Mouse (Mus musculus) G1E-ER4 (cell line): ENCODE data around the gene Srxn1. TPM values are rescaled to one million over a fixed set of nuclear protein-coding genes. Genes with fewer than 3 reads are reported as not detected.
A peak's percentile ranks its signal among the peaks of the same experiment; 100 is the strongest.

Experiments used
- GATA1 ChIP-seq: IDR thresholded peaks from one replicate; pipeline ENCODE4 v1.8.0; 2012; ENCODE audit warnings: low read length, inconsistent platforms
- polyA plus RNA-seq: library from polyadenylated mRNA; stranded (reverse); fragments of >175 nt; gene quantifications from 2 replicates; pipeline ENCODE4 v1.2.3, GENCODE M21; 2012

The Srxn1 gene
- polyA plus RNA-seq, 1 experiment: 16.3 TPM

DNA sequence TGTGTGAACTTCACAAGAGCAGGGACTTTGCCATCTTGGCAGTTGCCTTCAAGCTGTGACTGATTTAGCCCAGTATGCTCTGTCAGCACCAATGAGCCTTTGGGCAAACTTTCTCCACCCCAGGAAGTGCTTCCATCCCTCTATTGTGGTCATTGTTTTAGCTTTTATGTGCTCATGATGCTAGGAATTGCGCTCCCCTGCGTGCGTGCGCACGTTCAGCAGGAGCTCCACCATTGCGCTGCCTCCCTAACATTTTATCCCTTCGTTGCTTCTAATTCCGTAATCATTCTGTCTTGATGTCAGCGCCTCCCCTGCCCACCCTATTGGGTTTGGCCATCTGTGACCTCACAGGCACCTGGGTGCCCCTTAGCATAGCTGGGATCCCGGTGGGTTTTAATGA is 1.3 kb downstream of the Srxn1 start:
- no peak for TF ChIP-seq GATA1

GRCm38 (mm10) chr2:152108702-152109101 is 3.4 kb downstream of the Srxn1 start:
- TF ChIP-seq GATA1: no peak

DNA sequence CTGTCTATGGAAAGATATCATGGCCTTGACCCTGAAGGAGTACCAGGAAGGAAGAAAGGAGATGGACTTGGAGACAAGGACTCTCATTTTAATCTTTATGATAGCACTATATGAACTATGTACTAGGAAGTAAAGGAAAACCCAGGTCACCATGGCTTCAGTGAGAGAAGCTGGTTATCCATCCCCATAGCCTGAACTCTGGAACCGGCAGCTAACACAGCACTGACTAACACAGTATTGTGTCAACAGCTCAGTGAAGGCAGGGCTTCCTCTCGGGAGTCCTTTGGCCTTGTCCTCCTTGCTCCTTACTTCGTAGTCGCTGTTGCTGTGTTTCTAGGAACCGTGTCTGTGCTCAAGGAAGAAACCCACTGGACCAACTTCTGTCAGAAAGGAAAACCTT is 4.1 kb downstream of the Srxn1 start:
- TF ChIP-seq GATA1: no peak

DNA sequence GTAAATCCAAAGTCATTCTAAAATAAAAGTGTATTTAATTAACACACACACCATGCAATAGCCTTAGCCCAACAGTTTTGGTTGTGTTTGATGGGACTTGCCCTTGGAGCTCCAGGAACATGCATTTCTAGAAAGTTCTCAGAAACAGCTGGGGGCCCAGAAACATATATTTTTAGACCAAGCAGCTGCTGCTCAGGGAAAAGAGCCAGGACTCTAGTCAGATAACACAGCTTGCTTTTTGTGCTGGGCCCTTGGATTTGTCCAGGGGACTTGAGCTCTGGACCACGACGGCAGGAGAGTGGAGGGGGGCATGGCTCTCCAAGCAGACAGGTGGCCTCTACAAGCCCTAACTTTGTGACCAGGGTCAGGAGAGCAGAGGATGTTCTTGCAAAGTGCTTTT is 6.0 kb downstream of the Srxn1 start:
- TF ChIP-seq GATA1: no peak

DNA sequence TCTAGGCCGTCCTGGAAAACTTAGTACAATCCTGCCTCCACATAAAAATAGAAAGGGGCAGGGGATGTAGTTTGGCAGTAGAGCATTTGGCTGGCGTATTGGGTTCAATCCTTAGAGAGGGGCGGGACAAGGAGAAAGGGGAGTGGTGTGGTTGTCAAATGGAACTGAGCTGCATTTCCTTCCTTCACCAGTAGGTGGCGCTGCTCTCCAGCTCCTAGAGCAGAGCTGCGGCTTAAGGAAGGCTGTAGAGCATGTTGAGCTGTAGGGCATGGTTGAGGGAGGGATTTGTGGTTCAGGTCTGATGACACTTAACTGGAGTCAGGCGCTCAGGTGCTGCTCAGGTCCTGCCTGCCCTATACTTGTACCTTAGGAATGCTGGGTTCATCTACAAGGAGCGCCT is 6.6 kb downstream of the Srxn1 start:
- TF ChIP-seq GATA1: no peak

- TF ChIP-seq GATA1: no peak
These were observed 7.2 kb downstream of the Srxn1 start for GRCm38 (mm10) chr2:152112490-152112889.

DNA sequence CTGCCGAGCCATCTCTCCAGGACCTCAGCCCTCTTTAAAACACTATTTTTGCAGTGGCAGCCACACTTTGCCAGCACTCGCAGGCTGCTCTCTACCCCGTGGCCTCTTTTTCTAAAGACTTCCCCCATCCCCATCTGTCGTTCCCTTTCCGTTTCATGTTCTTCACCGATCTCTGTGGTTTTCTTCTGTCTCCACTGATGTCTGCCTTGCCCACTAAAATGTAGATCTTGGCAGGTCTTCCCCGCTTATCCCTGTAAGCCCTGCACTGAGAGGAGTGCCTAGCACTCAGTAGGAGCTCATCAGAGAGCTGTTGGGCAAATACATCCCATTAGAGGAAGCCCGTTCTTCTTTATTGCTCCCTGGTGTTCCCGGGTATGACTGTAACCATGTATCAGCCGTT is 7.7 kb downstream of the Srxn1 start:
- TF ChIP-seq GATA1: no peak

DNA sequence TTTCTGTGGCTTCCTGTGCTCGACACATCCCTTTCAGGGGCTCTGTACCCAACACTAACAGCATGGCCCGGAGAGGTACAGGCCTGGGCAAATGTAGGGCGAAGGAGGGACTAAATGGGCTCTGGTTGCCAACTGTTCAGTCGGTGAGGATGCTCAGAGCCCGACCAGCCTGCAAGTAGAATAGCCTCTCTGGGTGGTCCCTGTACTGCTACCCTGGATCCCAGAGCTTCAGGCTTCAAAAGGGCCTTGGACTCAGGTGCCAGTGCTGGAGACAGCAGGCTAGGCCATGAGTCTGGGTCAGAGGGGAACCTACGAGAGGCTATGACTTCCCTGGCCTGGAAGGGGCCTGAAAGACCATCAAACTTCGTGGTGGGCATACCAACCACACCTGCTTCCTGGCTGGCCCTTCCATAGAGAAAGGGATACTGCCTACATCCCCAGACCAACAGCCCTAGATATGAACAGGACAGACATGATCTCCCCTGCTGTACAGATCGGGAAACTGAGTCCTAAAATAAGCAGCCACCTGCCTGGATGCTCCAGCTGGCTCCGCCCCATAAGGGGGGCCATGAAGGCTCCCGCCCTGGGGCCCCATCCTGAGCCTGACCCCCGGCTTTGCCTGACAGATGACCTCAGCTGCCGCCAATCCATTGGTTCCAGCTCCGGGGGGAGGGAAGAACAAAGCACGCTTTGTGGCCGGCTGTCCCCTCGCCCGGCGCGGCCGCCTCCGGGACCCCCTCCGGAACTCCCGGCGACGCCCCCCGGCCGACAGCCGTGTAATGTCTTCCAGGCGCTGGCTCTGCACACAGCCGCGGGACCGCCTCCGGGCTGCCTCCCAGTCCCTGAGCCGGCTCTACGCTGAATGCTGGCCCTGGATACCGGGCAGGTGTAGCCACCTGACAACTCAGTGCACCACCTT is 9.0 kb downstream of the Srxn1 start:
- no peak for TF ChIP-seq GATA1

GRCm38 (mm10) chr2:152117694-152118093 is 12.4 kb downstream of the Srxn1 start:
- TF ChIP-seq GATA1: no peak

GRCm38 (mm10) chr2:152119228-152119865 is 14.0 kb downstream of the Srxn1 start:
- TF ChIP-seq GATA1: no peak

- peak; percentile 57 for TF ChIP-seq GATA1
These were observed 17.6 kb downstream of the Srxn1 start for GRCm38 (mm10) chr2:152122896-152123295.

DNA sequence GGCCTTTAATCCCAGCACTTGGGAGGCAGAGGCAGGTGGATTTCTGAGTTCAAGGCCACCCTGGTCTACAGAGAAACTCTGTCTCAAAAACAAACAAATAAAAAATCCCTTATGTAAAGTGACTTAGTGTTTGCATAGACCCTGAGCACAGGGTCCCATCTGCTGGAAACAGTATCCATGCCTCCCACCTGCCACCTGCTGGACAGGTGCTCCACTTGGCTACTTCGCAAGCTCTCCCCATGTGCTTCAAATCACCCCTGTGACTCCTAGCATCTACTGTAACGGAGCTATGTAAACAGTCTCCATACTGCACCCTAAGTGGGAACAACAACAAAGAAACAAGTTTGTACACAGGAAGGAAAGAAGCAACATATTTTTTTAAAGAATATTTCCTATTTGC is 23.3 kb downstream of the Srxn1 start:
- TF ChIP-seq GATA1: no peak

DNA sequence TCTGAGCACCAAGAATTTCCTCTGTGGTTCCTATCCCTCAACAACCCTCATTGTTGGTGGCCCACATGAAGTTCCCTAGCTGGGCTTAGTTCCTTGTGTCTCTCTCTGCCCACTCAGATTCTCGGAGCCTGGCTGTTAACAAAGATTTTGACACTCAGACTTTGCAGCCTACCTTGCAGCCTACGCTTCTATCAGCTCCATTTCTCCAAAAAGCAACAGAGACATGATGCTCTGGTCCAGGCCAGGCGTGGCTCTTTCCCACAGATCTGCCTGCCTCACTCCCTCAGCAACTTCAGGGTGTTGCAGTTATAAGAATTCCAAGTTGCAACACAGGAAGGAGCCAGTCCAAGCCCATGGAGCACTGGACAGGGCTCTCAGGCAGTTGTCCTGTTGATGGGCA is 24.5 kb downstream of the Srxn1 start:
- no peak for TF ChIP-seq GATA1

- TF ChIP-seq GATA1: no peak
These were observed 26.7 kb downstream of the Srxn1 start for GRCm38 (mm10) chr2:152132016-152132415.

DNA sequence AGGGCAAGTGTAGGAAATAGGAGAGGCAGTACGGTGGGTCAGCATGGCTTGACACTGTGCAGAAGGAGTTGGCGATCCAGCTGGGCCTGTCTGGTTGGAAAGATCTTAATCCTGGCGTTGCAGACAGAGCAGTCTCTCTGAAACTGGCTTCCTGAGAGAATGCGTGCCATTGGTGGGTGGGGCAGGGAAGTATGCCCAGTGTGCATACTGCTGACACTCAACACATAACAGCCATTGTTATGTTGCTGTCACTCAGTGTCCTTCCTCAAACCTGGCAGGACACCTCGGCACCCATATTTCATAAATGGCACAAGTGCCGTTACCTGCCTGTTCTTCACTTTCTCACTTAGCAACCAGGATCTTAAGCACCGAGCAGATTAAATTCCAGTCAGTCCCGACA is 27.4 kb downstream of the Srxn1 start:
- no peak for TF ChIP-seq GATA1

DNA sequence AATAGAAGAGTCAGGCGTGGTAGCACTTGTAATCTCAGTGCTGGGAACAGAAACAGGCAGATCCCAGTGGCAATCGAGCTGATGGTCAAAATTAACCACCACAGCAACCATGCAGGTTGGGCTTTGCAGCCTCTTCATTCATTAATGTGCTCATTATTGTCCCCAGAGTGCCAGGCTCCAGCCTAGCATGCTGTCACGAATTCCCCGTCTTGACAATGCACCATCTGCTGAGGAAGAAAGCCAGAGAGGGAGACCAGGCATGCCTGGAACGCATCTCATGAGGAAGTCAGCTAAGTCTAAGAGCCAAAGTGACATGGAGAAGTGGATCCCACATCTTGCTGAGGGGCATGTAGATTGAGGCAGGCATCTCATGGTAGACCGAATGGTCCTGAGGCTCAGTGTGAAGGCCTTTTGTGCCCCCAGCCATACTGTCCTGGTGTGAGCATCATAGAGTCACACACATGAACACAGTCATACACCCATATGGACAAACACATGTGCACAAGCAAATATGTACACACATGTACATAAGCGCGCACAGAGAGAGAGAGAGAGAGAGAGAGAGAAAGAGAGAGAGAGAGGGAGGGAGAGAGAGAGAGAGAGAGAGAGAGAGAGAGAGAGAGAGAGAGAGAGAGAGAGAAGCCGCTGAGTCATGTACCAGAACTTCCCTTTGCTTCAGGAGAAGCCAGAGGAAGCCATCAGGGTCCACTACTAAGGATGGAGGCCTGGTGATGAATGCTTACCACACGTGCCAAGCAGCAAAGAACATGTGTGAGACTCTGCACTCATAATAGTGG is 34.1 kb downstream of the Srxn1 start:
- TF ChIP-seq GATA1: no peak

DNA sequence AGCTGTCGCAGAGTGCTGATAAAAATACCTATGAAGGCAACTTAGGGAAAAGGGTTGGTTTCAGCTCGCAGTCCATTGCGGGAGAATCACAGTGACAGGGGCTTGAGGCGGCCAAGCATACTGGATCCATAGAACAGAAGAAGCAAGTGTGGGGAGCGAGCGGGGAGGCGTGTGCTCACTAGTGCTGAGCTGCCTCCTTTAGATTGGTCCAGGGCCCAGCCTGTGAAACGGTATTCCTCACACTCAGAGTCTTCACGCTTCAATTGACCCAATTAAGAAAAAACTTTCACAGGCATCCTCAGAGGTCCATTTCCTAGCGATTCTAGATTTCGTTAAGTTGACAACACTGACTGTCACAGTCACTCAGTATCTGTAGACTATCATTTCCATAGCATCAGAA is 35.6 kb downstream of the Srxn1 start:
- no peak for TF ChIP-seq GATA1
